Mouse (Mus musculus): Measurements from ENCODE around the gene Gna14. TPM values are rescaled to one million over a fixed set of nuclear protein-coding genes. Genes with fewer than 3 reads are reported as not detected.

Gna14 gene
- polyA plus RNA-seq, 1 experiment from 2014 or later: 0.45 TPM

DNA sequence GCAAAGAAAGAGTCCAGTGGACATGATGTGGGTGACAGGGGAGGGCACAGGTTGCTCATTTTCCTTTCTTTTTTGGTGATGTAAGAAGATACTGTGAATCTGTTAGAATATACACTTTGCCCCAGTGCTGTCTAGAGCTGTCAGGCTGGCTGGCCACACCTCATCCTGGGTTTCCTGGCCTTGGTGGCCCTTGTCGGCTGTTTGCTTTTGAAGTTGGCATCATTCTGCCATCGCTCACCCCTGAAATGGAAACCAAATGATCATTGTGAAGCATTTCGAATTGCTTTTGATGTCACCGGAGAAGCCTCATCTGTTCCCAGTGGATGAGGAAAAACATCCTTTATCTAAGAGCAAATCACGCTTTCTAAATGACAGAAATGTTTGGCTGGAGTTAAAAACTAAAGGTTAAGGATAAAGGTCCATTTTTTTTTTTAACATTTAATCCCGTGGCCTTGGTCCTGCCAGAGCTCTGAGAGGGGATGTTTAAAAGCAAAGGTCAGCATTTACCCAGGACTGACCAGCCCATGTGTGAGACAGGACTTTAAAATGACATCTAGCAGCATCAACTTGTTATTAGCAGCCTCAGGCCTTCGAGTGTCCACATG is 144.2 kb downstream of the Gna14 start:
- Histone ChIP-seq H3K27me3 (no peaks in the 10 kb centered on the region), H3K4me3 (no peak overlapping the region), H3K4me1 (replicated peaks) (no peaks in the 10 kb centered on the region), H3K4me2 (no peak overlapping the region), H3K9ac (no peak overlapping the region), H3K27ac (replicated peaks) (no peak overlapping the region), H3K9me3 (0 out of 2 replicates have a peak, but pooled peaks cover 4% of the 10 kb centered on the region), H3K36me3 (no peaks in the 10 kb centered on the region)
- no peak for ATAC-seq (ENCODE audit: low read depth)
- WGBS: 87% methylated on average over 7 of the region's 7 CpGs

DNA sequence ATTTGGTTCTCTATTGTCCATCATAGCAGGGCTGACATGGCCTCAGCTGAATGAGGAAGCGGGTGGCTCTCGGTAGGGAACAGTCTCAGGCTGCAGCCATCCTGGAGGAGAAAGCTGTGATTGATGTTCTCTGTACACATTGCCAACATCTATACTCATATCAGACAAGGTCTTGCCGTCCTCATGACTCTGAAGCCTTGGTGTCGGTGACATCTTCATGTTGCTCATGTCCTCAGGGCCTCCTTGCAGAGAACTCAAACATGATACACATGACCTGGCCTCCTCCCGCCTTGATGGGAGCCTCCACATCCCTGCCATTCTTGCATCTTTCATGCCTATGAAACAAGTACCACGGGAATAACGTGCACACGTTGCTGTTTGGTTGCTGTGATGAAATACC is 144.9 kb downstream of the Gna14 start:
- H3K36me3 ChIP-seq: no peaks in the 10 kb centered on the region
- no peak overlapping the region for H3K4me3 ChIP-seq
- ATAC-seq (ENCODE audit: low read depth): no peak
- H3K4me1 ChIP-seq (replicated peaks): no peaks in the 10 kb centered on the region
- no peak overlapping the region for H3K9ac ChIP-seq
- no peak overlapping the region for H3K4me2 ChIP-seq
- WGBS: 93% methylated on average over 8 of the region's 8 CpGs
- no peaks in the 10 kb centered on the region for H3K27me3 ChIP-seq
- H3K9me3 ChIP-seq: 0 out of 2 replicates have a peak, but pooled peaks cover 4% of the 10 kb centered on the region
- H3K27ac ChIP-seq (replicated peaks): no peak overlapping the region

DNA sequence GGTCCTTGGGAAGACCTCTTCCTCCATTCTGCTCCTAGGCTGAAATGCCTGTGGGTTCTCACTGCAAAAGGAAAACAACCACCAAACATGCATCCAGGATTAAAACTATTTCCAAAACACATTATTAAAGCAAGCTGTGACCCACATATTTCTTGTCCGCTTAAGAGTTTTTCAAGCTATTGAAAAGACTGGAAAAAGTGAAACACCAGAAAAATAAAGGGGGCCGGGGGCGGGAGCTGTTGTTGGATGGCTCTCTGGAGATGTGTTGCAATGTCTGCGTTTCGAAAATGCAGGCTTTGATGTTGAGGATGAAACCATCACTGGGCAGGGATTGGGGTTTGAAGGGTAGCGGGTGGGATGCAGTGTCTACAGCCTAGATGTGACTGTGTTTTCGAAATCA is 149.0 kb downstream of the Gna14 start:
- no peak overlapping the region for H3K27ac ChIP-seq (replicated peaks)
- no peak for ATAC-seq (ENCODE audit: low read depth)
- H3K9ac ChIP-seq: no peak overlapping the region
- no peaks in the 10 kb centered on the region for H3K27me3 ChIP-seq
- H3K4me2 ChIP-seq: no peak overlapping the region
- H3K9me3 ChIP-seq: 0 out of 2 replicates have a peak, but pooled peaks cover 4% of the 10 kb centered on the region
- H3K36me3 ChIP-seq: no peaks in the 10 kb centered on the region
- WGBS: 87% methylated on average over 7 of the region's 7 CpGs
- no peaks in the 10 kb centered on the region for H3K4me1 ChIP-seq (replicated peaks)
- H3K4me3 ChIP-seq: no peak overlapping the region

DNA sequence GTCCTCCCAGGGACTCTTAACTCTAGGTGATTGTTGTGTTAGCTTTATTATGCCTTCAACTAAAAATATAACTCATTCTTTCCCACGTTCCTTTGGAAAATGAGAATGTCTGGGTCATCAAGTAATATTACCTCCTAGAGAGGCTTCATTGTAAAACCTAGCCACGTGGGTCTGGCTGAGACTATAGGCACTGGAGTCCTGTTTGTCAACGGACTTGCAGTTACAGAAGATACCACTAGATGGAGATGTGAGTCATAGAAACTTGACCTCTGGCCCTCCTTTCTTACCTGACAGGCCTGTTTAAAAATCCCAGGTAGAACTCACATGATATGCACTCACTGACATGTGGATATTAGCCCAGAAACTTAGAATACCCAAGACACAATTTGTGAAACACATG is 149.8 kb downstream of the Gna14 start:
- no peak for ATAC-seq (ENCODE audit: low read depth)

DNA sequence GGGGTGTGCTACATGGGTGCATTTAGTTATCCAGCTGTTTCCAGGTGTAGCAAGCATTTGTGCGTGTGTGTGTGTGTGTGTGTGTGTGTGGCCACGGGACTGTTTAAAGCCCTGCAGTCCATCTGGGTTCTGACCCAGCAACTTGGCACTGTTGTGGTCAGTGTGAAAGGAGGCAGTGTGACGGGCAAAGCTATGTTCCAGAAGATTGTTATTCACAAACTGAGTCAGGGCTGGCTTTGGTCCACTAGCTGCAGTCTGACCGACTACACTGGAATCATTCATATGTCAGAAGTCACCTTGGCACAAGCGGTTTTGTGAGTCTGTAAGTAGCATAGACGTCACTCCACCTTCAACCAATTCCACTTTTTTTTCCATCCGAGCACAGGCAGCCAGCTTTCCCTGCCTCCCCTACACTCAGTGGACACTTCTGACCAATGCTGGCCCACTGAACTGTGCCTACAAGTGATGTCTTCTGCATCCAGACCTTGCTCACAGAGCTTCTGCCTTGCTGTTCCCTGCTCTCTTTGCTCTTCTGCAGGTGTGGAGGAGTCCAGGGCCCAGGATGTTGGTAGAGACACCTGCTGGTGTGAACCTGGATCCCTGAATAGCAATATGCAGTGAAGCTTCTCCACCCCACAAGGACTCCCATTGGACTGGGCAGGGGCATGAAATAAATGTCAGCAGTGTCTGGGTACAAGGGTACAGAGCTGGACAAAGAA is 157.9 kb downstream of the Gna14 start:
- no peak for ATAC-seq (ENCODE audit: low read depth)
- WGBS: 88% methylated on average over 7 of the region's 7 CpGs
- no peak overlapping the region for H3K27ac ChIP-seq (replicated peaks)
- H3K36me3 ChIP-seq: no peaks in the 10 kb centered on the region
- peaks cover 3% of the 10 kb centered on the region; the same call in 1 of the 2 replicates for H3K27me3 ChIP-seq
- no peak overlapping the region for H3K9ac ChIP-seq
- H3K4me3 ChIP-seq: no peak overlapping the region
- H3K9me3 ChIP-seq: no peaks in the 10 kb centered on the region
- no peaks in the 10 kb centered on the region for H3K4me1 ChIP-seq (replicated peaks)
- H3K4me2 ChIP-seq: no peak overlapping the region

More for the DNA sequence above, 149.8 kb downstream of the Gna14 start:
- WGBS: 5% methylated on average over 3 of the region's 3 CpGs
- Histone ChIP-seq H3K4me1 (replicated peaks) (no peaks in the 10 kb centered on the region), H3K27me3 (no peaks in the 10 kb centered on the region), H3K4me2 (no peak overlapping the region), H3K36me3 (no peaks in the 10 kb centered on the region), H3K9me3 (0 out of 2 replicates have a peak, but pooled peaks cover 4% of the 10 kb centered on the region), H3K4me3 (no peak overlapping the region), H3K27ac (replicated peaks) (no peak overlapping the region), H3K9ac (no peak overlapping the region)

DNA sequence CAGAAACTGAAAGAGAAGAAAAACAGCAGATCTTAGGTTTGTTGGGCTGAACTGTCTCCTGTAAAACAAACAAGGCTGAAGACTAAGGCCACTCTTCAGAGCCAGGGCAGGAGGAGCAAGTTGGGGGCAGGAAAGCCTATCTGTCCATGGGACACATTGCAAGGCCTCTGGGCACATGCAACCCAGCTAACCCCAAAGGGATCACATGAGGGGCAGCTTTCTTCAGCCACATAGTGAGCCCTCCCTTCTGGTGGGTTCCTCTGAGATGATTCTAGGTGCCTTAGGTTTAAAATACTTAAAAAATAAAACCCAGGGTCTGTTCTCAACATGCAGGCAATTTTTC is 158.4 kb downstream of the Gna14 start:
- ATAC-seq (ENCODE audit: low read depth): no peak
- peaks cover 4% of the 10 kb centered on the region for H3K4me1 ChIP-seq (replicated peaks)
- no peak overlapping the region for H3K9ac ChIP-seq
- H3K4me2 ChIP-seq: no peak overlapping the region
- H3K4me3 ChIP-seq: no peak overlapping the region
- peaks cover 3% of the 10 kb centered on the region; the same call in 1 of the 2 replicates for H3K27me3 ChIP-seq
- no peaks in the 10 kb centered on the region for H3K9me3 ChIP-seq
- H3K36me3 ChIP-seq: no peaks in the 10 kb centered on the region
- no peak overlapping the region for H3K27ac ChIP-seq (replicated peaks)

DNA sequence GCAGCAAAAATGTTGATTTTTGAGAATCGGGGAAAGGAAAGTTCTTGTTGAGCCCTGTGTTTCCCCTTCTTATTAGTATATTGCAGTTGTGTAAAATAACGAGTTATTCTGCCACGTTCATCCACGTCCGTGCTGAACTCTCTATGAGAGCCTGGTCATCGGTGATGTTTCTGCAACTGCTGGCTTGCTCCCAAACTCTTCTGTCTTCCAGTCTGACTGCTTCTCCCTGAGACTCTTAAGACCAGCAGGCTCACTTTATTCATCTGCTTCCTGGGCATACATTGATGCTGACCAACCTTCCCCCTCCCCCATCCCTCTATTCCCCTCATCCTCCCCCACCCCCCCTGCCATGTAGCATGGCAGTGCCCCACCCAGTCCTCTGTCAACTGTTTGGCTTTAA is 161.7 kb downstream of the Gna14 start:
- 89% methylated on average over 6 of the region's 6 CpGs for WGBS
- Histone ChIP-seq H3K36me3 (no peaks in the 10 kb centered on the region), H3K9me3 (no peaks in the 10 kb centered on the region), H3K4me2 (no peak overlapping the region), H3K9ac (no peak overlapping the region), H3K27me3 (peaks cover 3% of the 10 kb centered on the region; the same call in 1 of the 2 replicates), H3K4me1 (replicated peaks) (peaks cover 7% of the 10 kb centered on the region), H3K4me3 (no peak overlapping the region), H3K27ac (replicated peaks) (no peak overlapping the region)
- ATAC-seq (ENCODE audit: low read depth): no peak

DNA sequence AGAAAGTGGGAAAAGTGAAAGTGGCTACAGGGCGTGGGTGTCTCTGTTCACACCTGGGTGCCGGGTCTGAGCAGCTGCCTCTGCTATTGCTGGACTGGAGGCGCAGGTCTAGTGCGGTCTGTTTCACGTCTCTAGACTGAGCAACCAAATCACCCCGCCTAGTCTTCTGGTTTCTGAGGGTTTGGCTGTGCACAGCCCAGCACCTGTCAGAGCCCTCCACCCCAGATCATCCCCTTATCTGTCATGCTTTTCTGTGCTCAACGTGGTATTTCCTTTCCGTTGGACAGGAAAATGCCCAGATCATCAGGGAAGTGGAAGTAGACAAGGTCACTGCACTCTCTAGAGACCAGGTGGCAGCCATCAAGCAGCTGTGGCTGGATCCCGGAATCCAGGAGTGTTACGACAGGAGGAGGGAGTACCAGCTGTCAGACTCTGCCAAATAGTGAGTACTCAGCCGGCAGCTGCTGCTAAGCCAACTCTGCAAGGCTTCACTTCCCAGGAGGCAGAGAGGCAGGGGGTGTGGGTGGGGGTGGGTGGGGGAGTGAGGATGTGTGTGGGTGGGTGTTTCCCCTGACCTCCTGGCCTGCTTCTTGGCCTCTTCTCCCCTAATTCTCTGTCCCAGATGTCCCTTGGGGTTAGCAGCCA is 163.2 kb downstream of the Gna14 start:
- Histone ChIP-seq H3K36me3 (no peaks in the 10 kb centered on the region), H3K4me1 (replicated peaks) (peaks cover 7% of the 10 kb centered on the region), H3K4me2 (peak overlapping the region; percentile 35), H3K27ac (replicated peaks) (no peak overlapping the region), H3K9ac (no peak overlapping the region), H3K9me3 (no peaks in the 10 kb centered on the region), H3K27me3 (peaks cover 3% of the 10 kb centered on the region; the same call in 1 of the 2 replicates), H3K4me3 (no peak overlapping the region)
- peak; percentile 80 for ATAC-seq (ENCODE audit: low read depth)
- WGBS: 46% methylated on average over 11 of the region's 11 CpGs

DNA sequence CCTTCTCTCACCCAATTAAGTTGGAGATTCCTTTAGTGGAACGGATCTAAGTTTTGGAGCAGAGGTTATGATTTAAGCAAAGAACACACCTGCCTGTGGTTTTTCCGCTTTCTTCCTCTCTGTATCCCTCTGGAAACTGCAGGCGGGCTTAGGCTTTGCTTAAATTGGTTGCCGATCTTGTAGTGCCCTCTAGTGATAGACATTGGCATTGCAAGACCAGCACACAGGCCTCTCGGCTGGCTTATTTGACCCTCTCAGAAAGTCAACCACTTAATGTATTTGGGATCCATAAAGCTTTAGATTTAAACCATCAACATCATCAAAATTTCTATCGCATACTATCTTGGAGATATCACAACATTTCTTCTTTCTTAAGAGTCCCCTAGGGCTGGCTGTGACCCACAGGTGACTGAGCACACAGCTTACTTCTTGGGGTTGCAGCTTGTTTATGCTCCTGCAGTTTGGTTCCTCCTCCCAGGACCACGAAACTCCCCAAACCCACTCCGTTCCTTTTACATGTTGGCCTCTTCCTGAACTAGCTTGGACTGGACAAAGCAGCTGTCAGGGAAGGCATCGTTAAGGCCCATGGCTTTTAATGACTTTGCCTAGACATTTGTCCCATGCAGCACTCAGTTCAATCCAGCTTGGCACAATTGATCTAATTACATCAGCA is 163.9 kb downstream of the Gna14 start:
- peaks cover 3% of the 10 kb centered on the region; the same call in 1 of the 2 replicates for H3K27me3 ChIP-seq
- peak; percentile 90 for ATAC-seq (ENCODE audit: low read depth)
- H3K4me2 ChIP-seq: peak overlapping the region; percentile 35
- WGBS: 14% methylated on average over 9 of the region's 9 CpGs
- H3K4me1 ChIP-seq (replicated peaks): peaks cover 7% of the 10 kb centered on the region
- H3K27ac ChIP-seq (replicated peaks): no peak overlapping the region
- H3K4me3 ChIP-seq: no peak overlapping the region
- H3K9me3 ChIP-seq: no peaks in the 10 kb centered on the region
- no peaks in the 10 kb centered on the region for H3K36me3 ChIP-seq
- H3K9ac ChIP-seq: no peak overlapping the region

DNA sequence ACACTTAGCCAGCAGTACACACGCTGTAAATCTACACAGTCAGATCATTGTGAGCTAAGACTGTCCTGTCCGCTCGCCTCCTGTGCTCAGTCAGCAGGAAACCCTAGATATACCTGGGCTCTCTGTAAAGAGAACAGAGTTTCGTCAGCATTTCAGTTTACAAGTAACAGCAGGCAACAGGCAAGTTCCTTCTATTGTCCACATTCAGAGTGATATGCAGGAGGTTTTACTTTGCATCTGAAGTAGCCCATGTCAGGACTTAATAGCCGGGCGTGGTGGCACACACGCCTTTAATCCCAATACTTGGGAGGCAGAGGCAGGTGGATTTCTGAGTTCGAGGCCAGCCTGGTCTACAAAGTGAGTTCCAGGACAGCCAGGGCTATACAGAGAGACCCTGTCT is 166.5 kb downstream of the Gna14 start:
- no peak overlapping the region for H3K27ac ChIP-seq (replicated peaks)
- WGBS: 86% methylated on average over 8 of the region's 8 CpGs
- H3K4me1 ChIP-seq (replicated peaks): peaks cover 7% of the 10 kb centered on the region
- no peaks in the 10 kb centered on the region for H3K36me3 ChIP-seq
- no peaks in the 10 kb centered on the region for H3K9me3 ChIP-seq
- H3K4me3 ChIP-seq: no peak overlapping the region
- no peak overlapping the region for H3K4me2 ChIP-seq
- peaks cover 3% of the 10 kb centered on the region; the same call in 1 of the 2 replicates for H3K27me3 ChIP-seq
- no peak overlapping the region for H3K9ac ChIP-seq
- no peak for ATAC-seq (ENCODE audit: low read depth)

DNA sequence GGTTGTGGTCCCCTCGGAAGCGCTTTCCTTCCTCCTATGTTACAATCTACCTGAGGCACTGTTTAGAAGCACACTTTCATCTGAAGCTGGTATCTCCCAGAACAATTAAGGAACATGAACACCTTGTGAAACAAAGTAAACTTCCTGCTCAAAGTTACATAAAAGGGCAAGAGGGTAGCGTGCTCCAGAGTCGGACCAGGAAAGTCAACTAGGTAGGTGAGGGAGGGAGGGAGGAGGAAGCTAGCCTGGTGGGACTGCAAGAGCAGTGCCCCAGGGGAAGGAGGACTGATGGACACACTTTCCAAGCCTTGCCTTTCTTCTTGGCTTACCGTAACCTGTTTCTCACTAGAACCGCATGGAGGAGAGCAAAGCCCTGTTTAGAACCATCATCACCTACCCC is 172.1 kb downstream of the Gna14 start:
- H3K27ac ChIP-seq (replicated peaks): no peak overlapping the region
- no peaks in the 10 kb centered on the region for H3K9me3 ChIP-seq
- H3K36me3 ChIP-seq: no peaks in the 10 kb centered on the region
- whole genome bisulfite sequencing: 95% methylated on average over 6 of the region's 6 CpGs
- no peak overlapping the region for H3K4me2 ChIP-seq
- no peaks in the 10 kb centered on the region for H3K27me3 ChIP-seq
- no peak for ATAC-seq (ENCODE audit: low read depth)
- no peak overlapping the region for H3K9ac ChIP-seq
- H3K4me1 ChIP-seq (replicated peaks): no peaks in the 10 kb centered on the region
- no peak overlapping the region for H3K4me3 ChIP-seq

DNA sequence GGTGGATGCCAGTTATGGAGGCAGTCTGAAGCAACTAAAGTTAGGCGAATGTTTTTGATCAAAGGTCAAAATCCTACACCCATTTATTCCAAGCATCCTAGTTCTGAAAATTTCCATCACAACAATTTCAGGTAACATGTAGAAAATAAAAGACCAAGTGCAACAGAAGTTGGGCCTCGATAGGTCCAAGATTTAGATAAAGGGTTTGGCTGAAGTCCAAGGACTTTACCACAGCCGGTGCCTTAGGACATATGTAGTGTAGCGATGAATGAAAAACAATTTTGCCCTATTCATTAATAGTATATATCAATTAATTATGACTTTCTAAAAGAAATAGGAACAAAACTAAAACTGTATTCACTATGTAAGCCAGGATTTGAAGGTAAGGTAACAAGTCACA is 187.6 kb downstream of the Gna14 start:
- WGBS: 85% methylated on average over 4 of the region's 4 CpGs
- no peak overlapping the region for H3K27ac ChIP-seq (replicated peaks)

More for the DNA sequence above, 187.6 kb downstream of the Gna14 start:
- no peaks in the 10 kb centered on the region for H3K9me3 ChIP-seq
- H3K27me3 ChIP-seq: no peaks in the 10 kb centered on the region
- no peaks in the 10 kb centered on the region for H3K36me3 ChIP-seq
- ATAC-seq (ENCODE audit: low read depth): no peak
- H3K4me2 ChIP-seq: no peak overlapping the region
- H3K4me1 ChIP-seq (replicated peaks): no peaks in the 10 kb centered on the region
- H3K9ac ChIP-seq: no peak overlapping the region
- no peak overlapping the region for H3K4me3 ChIP-seq

Data from neural tube, embryonic 13.5 days (tissue).